Mouse (Mus musculus): Measurements from ENCODE around the gene Mcm9.

DNA sequence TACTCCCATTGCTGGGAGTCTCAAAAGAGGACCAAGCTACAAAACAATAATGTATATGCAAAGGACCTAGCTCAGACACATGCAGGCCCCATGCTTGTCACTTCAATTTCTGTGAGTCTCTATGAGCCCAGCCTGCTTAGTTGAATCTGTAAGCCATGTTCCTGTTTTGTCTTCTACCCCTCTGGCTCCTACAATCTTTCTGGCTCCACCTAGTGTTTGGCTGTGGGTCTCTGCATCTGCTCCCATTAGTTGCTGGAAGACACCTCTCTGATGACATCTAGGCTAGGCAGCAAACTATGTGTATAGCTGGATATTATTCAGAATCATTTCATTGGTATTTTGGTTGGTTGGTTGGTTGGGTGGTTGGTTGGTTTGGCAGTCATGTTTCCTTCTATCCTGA, 130.7 kb downstream of the Mcm9 start:
- no peak for TF ChIP-seq GATA1 (IDR thresholded peaks at IDR 0.05; ENCODE audit: low read length)
- TF ChIP-seq TAL1 (IDR thresholded peaks at IDR 0.05; ENCODE audit: low read length) = no peak
